In genomic region chr2:164784869-164785420, GRCm38 (mm10) we compare ENCODE assay signal across 8 mouse cellular contexts. TPM values are rescaled to one million over a fixed set of nuclear protein-coding genes. Genes with fewer than 3 reads are reported as not detected.
DNase-seq lines count a peak whose midpoint lies in the region; ATAC-seq and TF ChIP-seq lines count a peak whose summit lies in the region.

No protein-coding gene starts in this region.

- peak overlapping the region; percentile 97 for H3K9ac ChIP-seq in heart, adult 2 months (ENCODE audit: low read depth, low read length)
- peak overlapping the region; percentile 82 for H3K9ac ChIP-seq in ES-Bruce4 (ENCODE audit: low read depth, poor library complexity, severe bottlenecking)
- peak overlapping the region; percentile 82 for H3K9ac ChIP-seq in forebrain, postnatal 0 days

- ATAC-seq in forebrain, postnatal 0 days, result no peak
- peak; percentile 14 for ATAC-seq in megakaryocyte progenitor cell, adult 5-6 weeks (replicated peaks; ENCODE audit: poor library complexity)
- ATAC-seq in erythroid progenitor cell, adult 5-6 weeks (replicated peaks; ENCODE audit: low FRiP score, poor library complexity, severe bottlenecking), result no peak

- WGBS in heart, adult 2 months, result 7% methylated on average over 7 of the region's 7 CpGs
- 16% methylated on average over 7 of the region's 7 CpGs for WGBS in forebrain, postnatal 0 days

- H3K79me2 ChIP-seq in heart, adult 2 months (replicated peaks; ENCODE audit: control insufficient read depth, insufficient read depth, low read length), result no peaks in the 10 kb centered on the region

- TF ChIP-seq CTCF in heart, adult 2 months (IDR thresholded peaks at IDR 0.05), result no peak
- TF ChIP-seq CTCF in ES-Bruce4 (IDR thresholded peaks at IDR 0.05; ENCODE audit: low read depth, low read length), result no peak
- TF ChIP-seq CTCF in forebrain, postnatal 0 days (IDR thresholded peaks at IDR 0.05; ENCODE audit: low read depth), result no peak

- peak in 1 of 2 experiments; percentile 28 for DNase-seq in heart, adult 2 months
- no peak for DNase-seq in heart, adult 11 months
- DNase-seq in forebrain, postnatal 0 days, result no peak
- DNase-seq in gastrocnemius, adult 8-10 months (ENCODE audit: low spot score in 2 of 2), result no peak
- DNase-seq in layer of hippocampus, adult 8-10 months (ENCODE audit: low spot score in 2 of 2), result no peak

- H3K4me1 ChIP-seq in heart, adult 2 months (ENCODE audit: control insufficient read depth, insufficient read depth, low read length), result peaks cover 12% of the 10 kb centered on the region
- H3K4me1 ChIP-seq in ES-Bruce4 (ENCODE audit: control insufficient read depth, insufficient read depth, low read length), result peaks cover 10% of the 10 kb centered on the region
- H3K4me1 ChIP-seq in forebrain, postnatal 0 days (ENCODE audit: insufficient read depth), result peaks cover 4% of the 10 kb centered on the region

- H3K36me3 ChIP-seq in heart, adult 2 months (ENCODE audit: control insufficient read depth, insufficient read depth, low read length), result peaks cover 3% of the 10 kb centered on the region; the same call in 1 of the 2 replicates
- H3K36me3 ChIP-seq in ES-Bruce4 (ENCODE audit: control insufficient read depth, insufficient read depth, low read length, poor library complexity, severe bottlenecking), result no peaks in the 10 kb centered on the region
- H3K36me3 ChIP-seq in forebrain, postnatal 0 days (ENCODE audit: insufficient read depth), result 0 out of 2 replicates have a peak, but pooled peaks cover 3% of the 10 kb centered on the region

- no peak for TF ChIP-seq POLR2A in heart, adult 2 months (IDR thresholded peaks at IDR 0.05; ENCODE audit: insufficient read depth, low read depth, low read length)
- no peak for TF ChIP-seq POLR2A in ES-Bruce4 (IDR thresholded peaks at IDR 0.05; ENCODE audit: insufficient read depth, low read length)

- TF ChIP-seq EP300 in heart, adult 2 months (IDR thresholded peaks at IDR 0.05; ENCODE audit: insufficient read depth, low read depth, low read length), result no peak
- no peak for TF ChIP-seq EP300 in ES-Bruce4 (IDR thresholded peaks at IDR 0.05; ENCODE audit: insufficient read depth, low read depth, low read length)

- peak overlapping the region; percentile 88 for H3K4me3 ChIP-seq in heart, adult 2 months
- H3K4me3 ChIP-seq in ES-Bruce4 (ENCODE audit: low read depth, low read length), result peak overlapping the region; percentile 86
- peak overlapping the region; percentile 76 for H3K4me3 ChIP-seq in forebrain, postnatal 0 days (ENCODE audit: low read depth, low read length)

- H3K9me3 ChIP-seq in ES-Bruce4 (replicated peaks; ENCODE audit: control insufficient read depth, insufficient read depth, low read length, poor library complexity, severe bottlenecking), result no peaks in the 10 kb centered on the region
- H3K9me3 ChIP-seq in forebrain, postnatal 0 days (ENCODE audit: low read length), result no peaks in the 10 kb centered on the region

- peak overlapping the region; percentile 89 for H3K4me2 ChIP-seq in forebrain, postnatal 0 days (ENCODE audit: low read depth)

- H3K27ac ChIP-seq in heart, adult 2 months, result peak overlapping the region; percentile 94
- H3K27ac ChIP-seq in ES-Bruce4 (ENCODE audit: insufficient read depth, low read length), result no peak overlapping the region
- peak overlapping the region; percentile 78 for H3K27ac ChIP-seq in forebrain, postnatal 0 days (ENCODE audit: low read depth, low read length)

- intact Hi-C loops in heart, adult 2 months (cut with DNase I), result loop anchor here (5.0 kb wide), 1 partner anchor 38 kb away; the partner anchor contains the start of genes Dnttip1 and Wfdc3

- H3K27me3 ChIP-seq in heart, adult 2 months (ENCODE audit: control insufficient read depth, insufficient read depth, low read length), result no peaks in the 10 kb centered on the region
- no peaks in the 10 kb centered on the region for H3K27me3 ChIP-seq in ES-Bruce4 (ENCODE audit: control insufficient read depth, insufficient read depth, low read length, poor library complexity, severe bottlenecking)
- no peaks in the 10 kb centered on the region for H3K27me3 ChIP-seq in forebrain, postnatal 0 days (ENCODE audit: insufficient read depth, low read length)

RNA-seq across cellular contexts. Expression of gene Snx21, which starts 0.7 kb away (rescaled TPM):
- total RNA-seq in heart, adult 2 months (2021), result 10 to 100 TPM; 21.2 to 30.3 TPM
- 24.7 and 29.0 TPM in 2 replicates for polyA plus RNA-seq in heart, adult 2 months (2012; rRNA removed)
- 10.7 and 11.2 TPM in 2 replicates for polyA plus RNA-seq in ES-Bruce4 (2011; ENCODE audit: insufficient read depth, insufficient read length, low read depth, missing spikeins)
- total RNA-seq in forebrain, postnatal 0 days (2014; rRNA removed), result 72.0 and 77.5 TPM in 2 replicates
- polyA plus RNA-seq in forebrain, postnatal 0 days (2015; fragmentation: Nextera tagmentation; extraction: Ambion mirVana), result 48.5 and 50.2 TPM in 2 replicates
- 0.42 and 0.49 TPM in 2 replicates for total RNA-seq in megakaryocyte progenitor cell, adult 5-6 weeks (2015)
- total RNA-seq in megakaryocyte progenitor cell, adult 5-6 weeks (2017), result 0.37 and 0.88 TPM in 2 replicates
- not detected in 2 replicates for total RNA-seq in erythroid progenitor cell, adult 5-6 weeks (2015; ENCODE audit: low replicate concordance)
- 0.13 TPM in 1 of 2 replicates, not detected in the other for total RNA-seq in erythroid progenitor cell, adult 5-6 weeks (2017; ENCODE audit: low replicate concordance)
- 10 to 100 TPM; 23.5 to 24.8 (median 24.4) TPM for total RNA-seq in gastrocnemius, adult 8-10 months (2022)
- total RNA-seq in layer of hippocampus, adult 8-10 months (2022), result 10 to 100 TPM; 33.0 to 44.9 (median 39.9) TPM

RNA-seq across cellular contexts. Expression of gene Tnnc2, which starts 5.2 kb away (rescaled TPM):
- under 1 TPM in 1 of 2 experiments, not detected in 1; 0.50 TPM for total RNA-seq in heart, adult 2 months (2021)
- polyA plus RNA-seq in heart, adult 2 months (2012; rRNA removed), result not detected in 2 replicates
- polyA plus RNA-seq in ES-Bruce4 (2011; ENCODE audit: insufficient read depth, insufficient read length, low read depth, missing spikeins), result 0.88 and 1.6 TPM in 2 replicates
- total RNA-seq in forebrain, postnatal 0 days (2014; rRNA removed), result 0.38 and 2.9 TPM in 2 replicates
- 0.50 and 0.63 TPM in 2 replicates for polyA plus RNA-seq in forebrain, postnatal 0 days (2015; fragmentation: Nextera tagmentation; extraction: Ambion mirVana)
- total RNA-seq in megakaryocyte progenitor cell, adult 5-6 weeks (2015), result not detected in 2 replicates
- total RNA-seq in megakaryocyte progenitor cell, adult 5-6 weeks (2017), result not detected in 2 replicates
- total RNA-seq in erythroid progenitor cell, adult 5-6 weeks (2015; ENCODE audit: low replicate concordance), result not detected in 2 replicates
- not detected in 2 replicates for total RNA-seq in erythroid progenitor cell, adult 5-6 weeks (2017; ENCODE audit: low replicate concordance)
- over 10,000 TPM; 10,643 to 17,408 (median 13,587) TPM for total RNA-seq in gastrocnemius, adult 8-10 months (2022)
- 1 to 10 TPM in 1 of 4 experiments, not detected in 3; 1.4 TPM for total RNA-seq in layer of hippocampus, adult 8-10 months (2022)

RNA-seq across cellular contexts. Expression of gene Ube2c, which starts 15.2 kb away (rescaled TPM):
- 1 to 10 TPM; 1.5 to 4.2 TPM for total RNA-seq in heart, adult 2 months (2021)
- polyA plus RNA-seq in heart, adult 2 months (2012; rRNA removed), result 3.0 and 7.3 TPM in 2 replicates
- 366 and 371 TPM in 2 replicates for polyA plus RNA-seq in ES-Bruce4 (2011; ENCODE audit: insufficient read depth, insufficient read length, low read depth, missing spikeins)
- 24.9 and 29.2 TPM in 2 replicates for total RNA-seq in forebrain, postnatal 0 days (2014; rRNA removed)
- polyA plus RNA-seq in forebrain, postnatal 0 days (2015; fragmentation: Nextera tagmentation; extraction: Ambion mirVana), result 30.9 and 38.4 TPM in 2 replicates
- total RNA-seq in megakaryocyte progenitor cell, adult 5-6 weeks (2015), result 271 and 279 TPM in 2 replicates
- 142 and 184 TPM in 2 replicates for total RNA-seq in megakaryocyte progenitor cell, adult 5-6 weeks (2017)
- total RNA-seq in erythroid progenitor cell, adult 5-6 weeks (2015; ENCODE audit: low replicate concordance), result 1,168 and 1,264 TPM in 2 replicates
- total RNA-seq in erythroid progenitor cell, adult 5-6 weeks (2017; ENCODE audit: low replicate concordance), result 649 and 1,020 TPM in 2 replicates
- total RNA-seq in gastrocnemius, adult 8-10 months (2022), result under 1 TPM in 3 of 4 experiments, not detected in 1; 0.29 to 0.38 (median 0.38) TPM
- under 1 TPM in 3 of 4 experiments, not detected in 1; 0.33 to 0.81 (median 0.48) TPM for total RNA-seq in layer of hippocampus, adult 8-10 months (2022)

RNA-seq across cellular contexts. Expression of gene Acot8, which starts 19.7 kb away (rescaled TPM):
- 10 to 100 TPM; 13.3 to 14.0 TPM for total RNA-seq in heart, adult 2 months (2021)
- polyA plus RNA-seq in heart, adult 2 months (2012; rRNA removed), result 17.0 and 19.1 TPM in 2 replicates
- 15.0 and 15.7 TPM in 2 replicates for polyA plus RNA-seq in ES-Bruce4 (2011; ENCODE audit: insufficient read depth, insufficient read length, low read depth, missing spikeins)
- 17.4 and 23.0 TPM in 2 replicates for total RNA-seq in forebrain, postnatal 0 days (2014; rRNA removed)
- polyA plus RNA-seq in forebrain, postnatal 0 days (2015; fragmentation: Nextera tagmentation; extraction: Ambion mirVana), result 13.7 and 17.1 TPM in 2 replicates
- 13.2 and 14.2 TPM in 2 replicates for total RNA-seq in megakaryocyte progenitor cell, adult 5-6 weeks (2015)
- total RNA-seq in megakaryocyte progenitor cell, adult 5-6 weeks (2017), result 22.2 and 26.4 TPM in 2 replicates
- total RNA-seq in erythroid progenitor cell, adult 5-6 weeks (2015; ENCODE audit: low replicate concordance), result 23.8 and 30.6 TPM in 2 replicates
- total RNA-seq in erythroid progenitor cell, adult 5-6 weeks (2017; ENCODE audit: low replicate concordance), result 33.6 and 58.4 TPM in 2 replicates
- 10 to 100 TPM in 1 of 4 experiments, 1 to 10 TPM in 3; 8.1 to 10.9 (median 8.4) TPM for total RNA-seq in gastrocnemius, adult 8-10 months (2022)
- total RNA-seq in layer of hippocampus, adult 8-10 months (2022), result 10 to 100 TPM; 25.1 to 34.0 (median 27.7) TPM

RNA-seq across cellular contexts. Expression of gene Zswim3, which starts 20.0 kb away (rescaled TPM):
- total RNA-seq in heart, adult 2 months (2021), result 1 to 10 TPM; 1.7 to 2.1 TPM
- polyA plus RNA-seq in heart, adult 2 months (2012; rRNA removed), result 2.1 and 2.8 TPM in 2 replicates
- polyA plus RNA-seq in ES-Bruce4 (2011; ENCODE audit: insufficient read depth, insufficient read length, low read depth, missing spikeins), result 10.7 and 12.1 TPM in 2 replicates
- 5.5 and 6.7 TPM in 2 replicates for total RNA-seq in forebrain, postnatal 0 days (2014; rRNA removed)
- polyA plus RNA-seq in forebrain, postnatal 0 days (2015; fragmentation: Nextera tagmentation; extraction: Ambion mirVana), result 2.6 and 5.2 TPM in 2 replicates
- total RNA-seq in megakaryocyte progenitor cell, adult 5-6 weeks (2015), result 4.3 and 6.7 TPM in 2 replicates
- total RNA-seq in megakaryocyte progenitor cell, adult 5-6 weeks (2017), result 2.5 and 2.8 TPM in 2 replicates
- total RNA-seq in erythroid progenitor cell, adult 5-6 weeks (2015; ENCODE audit: low replicate concordance), result 2.5 and 7.2 TPM in 2 replicates
- 1.3 and 2.3 TPM in 2 replicates for total RNA-seq in erythroid progenitor cell, adult 5-6 weeks (2017; ENCODE audit: low replicate concordance)
- 1 to 10 TPM in 3 of 4 experiments, under 1 TPM in 1; 0.90 to 1.7 (median 1.2) TPM for total RNA-seq in gastrocnemius, adult 8-10 months (2022)
- total RNA-seq in layer of hippocampus, adult 8-10 months (2022), result 10 to 100 TPM in 1 of 4 experiments, 1 to 10 TPM in 3; 8.3 to 10.2 (median 9.5) TPM

Comparison
In these comparisons a context has a peak if more than half of its experiments do, and no peak if none do; other contexts are left out.
1. RNA of gene Snx21, which starts 0.7 kb away (total RNA-seq): 72.0 to 77.5 TPM in forebrain, postnatal 0 days, 33.0 to 44.9 TPM in layer of hippocampus, adult 8-10 months, 21.2 to 30.3 TPM in heart, adult 2 months and 23.5 to 24.8 TPM in gastrocnemius, adult 8-10 months; 0.37 to 0.88 TPM in megakaryocyte progenitor cell, adult 5-6 weeks and 0.13 TPM in erythroid progenitor cell, adult 5-6 weeks; every median in the first group is over 10 times any median in the second.
2. RNA of gene Tnnc2, which starts 5.2 kb away (total RNA-seq): 10,643 to 17,408 TPM in gastrocnemius, adult 8-10 months; 0.50 TPM in heart, adult 2 months, 0.38 to 2.9 TPM in forebrain, postnatal 0 days, 1.4 TPM in layer of hippocampus, adult 8-10 months, not detected in megakaryocyte progenitor cell, adult 5-6 weeks and not detected in erythroid progenitor cell, adult 5-6 weeks; every median in the first group is over 1,000 times any median in the second.
3. Peak in every context shown above with its lines, with median percentiles within 50 percentile points of each other: H3K4me3 ChIP-seq and H3K9ac ChIP-seq.